Mouse (Mus musculus): ENCODE measurements at regions not wholly inside any gene's neighbourhood (a gene's known extent, or its start where the extent isn't known, plus 50 kb on each side); places are given as distances from the start of the nearest gene placed in this dataset.

DNA sequence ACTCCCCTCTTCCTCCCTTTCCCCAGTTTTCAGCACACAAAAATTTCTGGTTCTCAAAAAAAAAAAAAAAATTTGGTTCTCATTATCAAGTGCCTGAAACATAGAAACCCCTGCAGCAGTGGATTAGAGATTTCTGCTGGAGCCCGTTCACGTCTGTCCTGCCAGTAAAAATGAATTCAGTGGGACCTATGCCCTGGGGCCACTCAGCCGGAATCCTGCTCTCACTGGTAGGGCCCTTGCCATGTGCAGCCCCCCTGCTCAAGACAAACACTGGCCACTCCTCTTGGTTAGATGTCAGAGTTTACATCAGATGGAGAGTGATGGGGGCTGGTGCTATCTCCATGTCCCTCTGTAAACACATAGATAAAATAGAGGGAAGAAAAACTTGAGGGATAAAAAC, 108.0 kb downstream of the Atp23 start:
- WGBS: 49% methylated on average over 3 of the region's 3 CpGs
- H3K36me3 ChIP-seq (ENCODE audit: control insufficient read depth, insufficient read depth, low read length): no peaks in the 10 kb centered on the region
- H3K4me1 ChIP-seq (ENCODE audit: control insufficient read depth, insufficient read depth, low read length): no peaks in the 10 kb centered on the region
- no peak overlapping the region for H3K4me2 ChIP-seq (ENCODE audit: low read depth, low read length)
- H3K4me3 ChIP-seq (ENCODE audit: low read length): no peak overlapping the region
- no peaks in the 10 kb centered on the region for H3K9me3 ChIP-seq (ENCODE audit: control insufficient read depth, low read length)
- no peaks in the 10 kb centered on the region for H3K27me3 ChIP-seq (replicated peaks; ENCODE audit: control insufficient read depth, insufficient read depth, low read length)
- no peak overlapping the region for H3K9ac ChIP-seq (ENCODE audit: low read depth, low read length)
- no peak overlapping the region for H3K27ac ChIP-seq (ENCODE audit: low read length)
- ATAC-seq: no peak

DNA sequence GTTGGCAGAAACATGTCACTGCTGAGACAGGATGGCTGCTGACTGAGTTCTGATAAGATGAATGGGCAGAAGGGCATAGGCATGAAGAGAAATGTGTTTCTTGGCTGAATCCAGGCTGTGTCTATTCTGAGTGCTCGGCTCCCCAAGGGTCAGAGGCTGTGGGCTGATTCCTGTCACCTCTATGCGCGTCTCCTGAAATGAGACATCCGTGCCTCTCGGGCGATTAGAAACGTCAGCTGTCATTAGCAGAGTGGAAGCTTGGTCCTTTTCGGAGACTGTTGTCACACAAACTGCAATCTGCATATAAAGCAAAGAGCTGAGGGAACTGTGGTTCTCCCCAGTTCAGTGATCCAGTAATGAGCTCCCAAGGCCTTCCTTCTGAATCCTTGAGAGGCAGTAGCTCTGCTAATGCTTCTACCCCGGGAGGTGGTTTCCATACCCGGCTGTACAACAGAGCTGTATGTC, 108.8 kb downstream of the Atp23 start:
- no peak overlapping the region for H3K27ac ChIP-seq (ENCODE audit: low read length)
- WGBS: 70% methylated on average over 10 of the region's 10 CpGs
- H3K36me3 ChIP-seq (ENCODE audit: control insufficient read depth, insufficient read depth, low read length): no peaks in the 10 kb centered on the region
- H3K4me2 ChIP-seq (ENCODE audit: low read depth, low read length): no peak overlapping the region
- H3K4me1 ChIP-seq (ENCODE audit: control insufficient read depth, insufficient read depth, low read length): no peaks in the 10 kb centered on the region
- H3K9ac ChIP-seq (ENCODE audit: low read depth, low read length): no peak overlapping the region
- H3K27me3 ChIP-seq (replicated peaks; ENCODE audit: control insufficient read depth, insufficient read depth, low read length): no peaks in the 10 kb centered on the region
- H3K4me3 ChIP-seq (ENCODE audit: low read length): no peak overlapping the region
- no peaks in the 10 kb centered on the region for H3K9me3 ChIP-seq (ENCODE audit: control insufficient read depth, low read length)
- no peak for ATAC-seq

DNA sequence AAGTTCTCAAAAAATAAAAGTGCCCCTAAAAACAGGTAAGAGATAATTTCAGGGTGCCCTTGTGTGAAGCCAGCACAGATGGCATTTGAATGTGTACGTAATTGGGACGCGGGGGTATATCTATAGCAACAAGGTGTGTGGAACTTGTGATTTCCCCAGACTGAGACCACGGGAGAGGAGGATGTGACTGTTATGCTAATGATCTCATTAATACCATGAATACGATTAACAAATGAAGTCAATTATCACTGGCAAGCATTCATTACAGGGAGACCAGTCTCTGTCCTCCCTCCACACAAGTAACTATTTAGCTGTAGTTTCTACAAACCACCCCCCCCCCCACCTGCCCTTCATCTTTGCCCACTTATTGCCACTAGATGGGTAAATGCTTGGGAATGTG, 112.9 kb downstream of the Atp23 start:
- no peaks in the 10 kb centered on the region for H3K36me3 ChIP-seq (ENCODE audit: control insufficient read depth, insufficient read depth, low read length)
- WGBS: 84% methylated on average over 5 of the region's 5 CpGs
- no peak overlapping the region for H3K4me3 ChIP-seq (ENCODE audit: low read length)
- no peaks in the 10 kb centered on the region for H3K9me3 ChIP-seq (ENCODE audit: control insufficient read depth, low read length)
- H3K9ac ChIP-seq (ENCODE audit: low read depth, low read length): no peak overlapping the region
- H3K4me2 ChIP-seq (ENCODE audit: low read depth, low read length): no peak overlapping the region
- H3K27me3 ChIP-seq (replicated peaks; ENCODE audit: control insufficient read depth, insufficient read depth, low read length): no peaks in the 10 kb centered on the region
- H3K27ac ChIP-seq (ENCODE audit: low read length): no peak overlapping the region
- no peaks in the 10 kb centered on the region for H3K4me1 ChIP-seq (ENCODE audit: control insufficient read depth, insufficient read depth, low read length)
- no peak for ATAC-seq

DNA sequence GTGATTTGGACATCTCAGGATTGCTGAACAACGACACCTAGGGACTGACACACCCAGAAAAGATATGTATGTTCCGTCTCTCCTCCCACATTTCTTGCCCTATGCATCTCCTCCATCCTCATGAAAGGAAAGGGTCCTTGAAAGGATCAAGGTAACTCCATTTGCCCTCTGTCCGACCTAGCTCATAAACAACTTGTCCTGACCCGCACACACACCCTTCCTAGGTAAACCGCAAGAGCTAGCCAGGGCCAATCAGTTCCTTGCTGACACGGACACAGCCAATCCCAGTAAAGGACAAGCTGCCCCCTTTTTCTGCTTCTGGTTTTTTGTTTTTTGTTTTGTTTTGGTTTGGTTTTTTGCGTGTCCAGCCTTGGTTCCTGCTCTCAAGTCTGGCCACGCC, 118.0 kb downstream of the Atp23 start:
- Histone ChIP-seq H3K4me1 (ENCODE audit: control insufficient read depth, insufficient read depth, low read length) (no peaks in the 10 kb centered on the region), H3K27me3 (replicated peaks; ENCODE audit: control insufficient read depth, insufficient read depth, low read length) (no peaks in the 10 kb centered on the region), H3K9me3 (ENCODE audit: control insufficient read depth, low read length) (no peaks in the 10 kb centered on the region), H3K4me2 (ENCODE audit: low read depth, low read length) (no peak overlapping the region), H3K27ac (ENCODE audit: low read length) (no peak overlapping the region), H3K4me3 (ENCODE audit: low read length) (no peak overlapping the region), H3K36me3 (ENCODE audit: control insufficient read depth, insufficient read depth, low read length) (no peaks in the 10 kb centered on the region), H3K9ac (ENCODE audit: low read depth, low read length) (no peak overlapping the region)
- 86% methylated on average over 8 of the region's 8 CpGs for WGBS
- ATAC-seq: no peak

DNA sequence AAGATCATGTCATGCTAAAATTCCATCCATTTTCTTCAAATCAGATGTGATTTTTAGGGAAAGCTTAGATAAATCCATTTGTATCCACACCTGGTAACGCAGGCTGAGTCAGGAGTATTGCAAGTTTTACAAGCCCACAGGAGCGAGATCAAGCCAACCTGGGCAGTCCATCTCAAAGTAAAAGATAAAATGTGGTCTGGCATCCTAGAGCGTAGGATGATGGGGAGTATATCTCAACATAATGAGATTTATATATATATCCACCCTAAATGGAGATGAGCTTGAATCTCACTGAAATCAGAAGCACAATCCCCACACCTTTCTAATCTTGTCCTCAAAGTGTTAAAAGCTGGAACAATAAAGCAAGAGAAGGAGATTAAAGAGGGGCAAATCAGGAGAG, 124.6 kb downstream of the Atp23 start:
- Histone ChIP-seq H3K4me2 (ENCODE audit: low read depth, low read length) (no peak overlapping the region), H3K4me1 (ENCODE audit: control insufficient read depth, insufficient read depth, low read length) (no peaks in the 10 kb centered on the region), H3K27ac (ENCODE audit: low read length) (no peak overlapping the region), H3K9me3 (ENCODE audit: control insufficient read depth, low read length) (no peaks in the 10 kb centered on the region), H3K4me3 (ENCODE audit: low read length) (no peak overlapping the region), H3K9ac (ENCODE audit: low read depth, low read length) (no peak overlapping the region), H3K36me3 (ENCODE audit: control insufficient read depth, insufficient read depth, low read length) (no peaks in the 10 kb centered on the region), H3K27me3 (replicated peaks; ENCODE audit: control insufficient read depth, insufficient read depth, low read length) (no peaks in the 10 kb centered on the region)
- 65% methylated on average over 3 of the region's 3 CpGs for WGBS
- ATAC-seq: no peak

DNA sequence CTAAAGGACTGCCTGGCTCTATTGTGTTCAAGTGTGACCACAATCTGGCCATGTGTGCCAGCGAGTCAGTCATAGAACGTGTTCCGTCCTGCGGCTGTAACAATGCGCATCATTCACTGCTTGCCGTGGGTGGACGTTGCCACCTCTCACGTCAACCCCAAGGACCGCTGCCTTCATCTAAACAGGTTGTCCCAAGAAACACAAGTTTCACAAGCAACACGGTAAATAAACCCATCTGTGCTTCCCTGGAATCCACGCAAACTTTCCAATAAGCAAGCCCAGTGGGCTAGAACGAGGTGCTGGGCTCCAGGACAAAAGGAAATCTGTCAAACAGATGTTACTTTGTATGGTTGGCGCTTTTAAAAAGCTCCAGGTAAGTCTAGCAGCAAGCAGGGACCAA, 125.2 kb downstream of the Atp23 start:
- H3K36me3 ChIP-seq (ENCODE audit: control insufficient read depth, insufficient read depth, low read length): no peaks in the 10 kb centered on the region
- H3K4me3 ChIP-seq (ENCODE audit: low read length): no peak overlapping the region
- no peaks in the 10 kb centered on the region for H3K9me3 ChIP-seq (ENCODE audit: control insufficient read depth, low read length)
- no peaks in the 10 kb centered on the region for H3K27me3 ChIP-seq (replicated peaks; ENCODE audit: control insufficient read depth, insufficient read depth, low read length)
- no peaks in the 10 kb centered on the region for H3K4me1 ChIP-seq (ENCODE audit: control insufficient read depth, insufficient read depth, low read length)
- WGBS: 86% methylated on average over 13 of the region's 13 CpGs
- H3K27ac ChIP-seq (ENCODE audit: low read length): no peak overlapping the region
- H3K4me2 ChIP-seq (ENCODE audit: low read depth, low read length): no peak overlapping the region
- no peak overlapping the region for H3K9ac ChIP-seq (ENCODE audit: low read depth, low read length)
- ATAC-seq: no peak

DNA sequence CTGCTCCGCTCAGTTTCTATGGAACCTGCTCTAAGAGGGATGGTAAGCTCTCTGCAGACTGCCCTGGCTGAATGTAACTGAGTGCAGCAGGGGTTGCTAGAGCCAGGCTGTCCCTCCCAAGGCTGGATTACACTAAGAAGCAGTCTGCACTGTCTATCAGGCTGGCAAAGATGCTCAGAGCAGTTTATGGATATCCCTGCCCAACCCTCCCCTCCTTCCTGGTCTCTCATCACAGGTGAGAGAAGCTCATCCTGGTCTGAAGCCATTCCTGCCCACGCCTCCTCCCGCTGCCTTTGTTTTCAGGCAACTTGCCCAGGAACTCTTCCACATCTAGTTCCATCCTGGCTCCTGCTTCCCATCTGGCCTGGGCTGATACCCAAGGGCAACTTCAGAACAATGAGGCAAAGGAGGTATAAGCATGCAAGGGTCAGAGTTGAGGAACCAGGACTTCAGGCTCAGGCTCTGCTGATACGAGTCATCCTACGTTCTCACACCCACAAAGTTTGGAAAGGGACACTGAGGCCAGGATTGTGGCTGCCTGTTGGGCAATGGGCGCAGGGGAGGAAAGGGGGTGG, 130.6 kb downstream of the Atp23 start:
- no peaks in the 10 kb centered on the region for H3K36me3 ChIP-seq (ENCODE audit: control insufficient read depth, insufficient read depth, low read length)
- WGBS: 81% methylated on average over 6 of the region's 6 CpGs
- no peak for ATAC-seq

DNA sequence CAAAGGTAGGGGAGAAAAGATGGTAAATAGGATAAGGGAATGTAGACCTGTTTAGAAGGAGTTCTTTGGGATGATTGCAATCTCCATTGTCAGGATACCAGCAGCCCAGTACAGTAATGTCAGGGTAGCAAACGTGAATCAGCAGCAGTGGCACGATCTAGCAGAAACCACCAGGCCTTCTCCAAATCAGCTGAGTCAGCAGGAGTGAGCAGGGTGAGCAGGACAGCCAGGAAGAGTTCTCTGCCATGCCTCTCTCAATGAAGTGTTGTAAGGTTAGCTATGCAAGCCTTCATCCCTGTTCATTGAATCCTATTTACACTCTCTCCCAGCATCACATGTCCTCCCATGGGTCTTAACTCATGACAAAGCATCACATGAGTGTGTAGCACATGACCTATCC, 135.5 kb downstream of the Atp23 start:
- Histone ChIP-seq H3K9me3 (ENCODE audit: control insufficient read depth, low read length) (no peaks in the 10 kb centered on the region), H3K27me3 (replicated peaks; ENCODE audit: control insufficient read depth, insufficient read depth, low read length) (no peaks in the 10 kb centered on the region), H3K27ac (ENCODE audit: low read length) (no peak overlapping the region), H3K4me2 (ENCODE audit: low read depth, low read length) (no peak overlapping the region), H3K4me1 (ENCODE audit: control insufficient read depth, insufficient read depth, low read length) (no peaks in the 10 kb centered on the region), H3K9ac (ENCODE audit: low read depth, low read length) (no peak overlapping the region), H3K4me3 (ENCODE audit: low read length) (no peak overlapping the region), H3K36me3 (ENCODE audit: control insufficient read depth, insufficient read depth, low read length) (no peaks in the 10 kb centered on the region)
- 85% methylated on average over 2 of the region's 2 CpGs for WGBS
- ATAC-seq: no peak

More for the DNA sequence above, 130.6 kb downstream of the Atp23 start:
- H3K4me1 ChIP-seq (ENCODE audit: control insufficient read depth, insufficient read depth, low read length): no peaks in the 10 kb centered on the region
- no peak overlapping the region for H3K27ac ChIP-seq (ENCODE audit: low read length)
- H3K4me2 ChIP-seq (ENCODE audit: low read depth, low read length): no peak overlapping the region
- no peaks in the 10 kb centered on the region for H3K27me3 ChIP-seq (replicated peaks; ENCODE audit: control insufficient read depth, insufficient read depth, low read length)
- H3K9ac ChIP-seq (ENCODE audit: low read depth, low read length): no peak overlapping the region
- no peaks in the 10 kb centered on the region for H3K9me3 ChIP-seq (ENCODE audit: control insufficient read depth, low read length)
- no peak overlapping the region for H3K4me3 ChIP-seq (ENCODE audit: low read length)

DNA sequence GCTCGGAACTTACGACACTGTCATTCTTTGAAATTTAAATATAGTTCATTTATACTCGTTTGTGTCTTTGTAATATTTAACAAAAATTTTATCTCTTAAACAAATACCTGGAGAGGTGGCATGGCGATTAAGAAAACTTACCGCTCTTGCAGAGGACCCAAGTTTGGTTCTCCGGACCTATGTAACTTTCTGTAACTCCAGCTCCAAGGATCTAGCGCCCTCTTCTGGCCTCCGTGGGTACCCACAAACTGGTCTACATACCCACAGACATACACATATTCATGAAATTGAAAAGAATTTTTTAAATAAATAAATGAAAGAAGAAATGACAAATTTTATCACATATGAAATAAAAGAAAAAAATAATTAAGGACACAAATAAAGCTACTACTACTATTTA, 136.4 kb downstream of the Atp23 start:
- no peak for ATAC-seq
- Histone ChIP-seq H3K4me1 (ENCODE audit: control insufficient read depth, insufficient read depth, low read length) (no peaks in the 10 kb centered on the region), H3K9me3 (ENCODE audit: control insufficient read depth, low read length) (no peaks in the 10 kb centered on the region), H3K27ac (ENCODE audit: low read length) (no peak overlapping the region), H3K4me3 (ENCODE audit: low read length) (no peak overlapping the region), H3K4me2 (ENCODE audit: low read depth, low read length) (no peak overlapping the region), H3K36me3 (ENCODE audit: control insufficient read depth, insufficient read depth, low read length) (no peaks in the 10 kb centered on the region), H3K27me3 (replicated peaks; ENCODE audit: control insufficient read depth, insufficient read depth, low read length) (no peaks in the 10 kb centered on the region), H3K9ac (ENCODE audit: low read depth, low read length) (no peak overlapping the region)
- WGBS: 74% methylated on average over 8 of the region's 8 CpGs

DNA sequence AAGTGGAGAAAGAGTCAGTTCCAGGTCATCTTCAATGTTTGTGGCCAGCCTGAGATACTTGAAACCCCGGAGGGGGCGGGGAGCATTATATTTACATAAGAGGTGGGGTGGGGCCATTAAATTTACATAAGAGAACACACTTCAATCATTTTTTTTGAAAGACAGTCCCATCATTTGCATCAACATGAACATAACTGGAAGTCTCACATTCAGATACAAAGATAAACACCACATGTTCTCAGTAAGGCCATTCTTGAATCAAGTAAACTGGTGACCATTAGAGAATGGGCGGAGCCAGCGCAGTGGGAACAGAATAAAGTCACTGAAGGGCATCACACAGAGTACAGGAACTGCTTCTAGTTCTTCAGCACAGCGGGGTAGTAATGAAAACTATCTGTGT, 137.2 kb downstream of the Atp23 start:
- no peak for ATAC-seq
- WGBS: 72% methylated on average over 5 of the region's 5 CpGs
- Histone ChIP-seq H3K9ac (ENCODE audit: low read depth, low read length) (no peak overlapping the region), H3K9me3 (ENCODE audit: control insufficient read depth, low read length) (no peaks in the 10 kb centered on the region), H3K4me2 (ENCODE audit: low read depth, low read length) (no peak overlapping the region), H3K27ac (ENCODE audit: low read length) (no peak overlapping the region), H3K27me3 (replicated peaks; ENCODE audit: control insufficient read depth, insufficient read depth, low read length) (no peaks in the 10 kb centered on the region), H3K4me3 (ENCODE audit: low read length) (no peak overlapping the region), H3K36me3 (ENCODE audit: control insufficient read depth, insufficient read depth, low read length) (no peaks in the 10 kb centered on the region), H3K4me1 (ENCODE audit: control insufficient read depth, insufficient read depth, low read length) (no peaks in the 10 kb centered on the region)
